Mouse (Mus musculus): ENCODE results near the gene Chat. TPM values are rescaled to one million over a fixed set of nuclear protein-coding genes. Genes with fewer than 3 reads are reported as not detected.
A peak's percentile ranks its signal among the peaks of the same experiment; 100 is the strongest.

Chat gene
- polyA plus RNA-seq, 1 experiment from 2014 or later, result not detected

DNA sequence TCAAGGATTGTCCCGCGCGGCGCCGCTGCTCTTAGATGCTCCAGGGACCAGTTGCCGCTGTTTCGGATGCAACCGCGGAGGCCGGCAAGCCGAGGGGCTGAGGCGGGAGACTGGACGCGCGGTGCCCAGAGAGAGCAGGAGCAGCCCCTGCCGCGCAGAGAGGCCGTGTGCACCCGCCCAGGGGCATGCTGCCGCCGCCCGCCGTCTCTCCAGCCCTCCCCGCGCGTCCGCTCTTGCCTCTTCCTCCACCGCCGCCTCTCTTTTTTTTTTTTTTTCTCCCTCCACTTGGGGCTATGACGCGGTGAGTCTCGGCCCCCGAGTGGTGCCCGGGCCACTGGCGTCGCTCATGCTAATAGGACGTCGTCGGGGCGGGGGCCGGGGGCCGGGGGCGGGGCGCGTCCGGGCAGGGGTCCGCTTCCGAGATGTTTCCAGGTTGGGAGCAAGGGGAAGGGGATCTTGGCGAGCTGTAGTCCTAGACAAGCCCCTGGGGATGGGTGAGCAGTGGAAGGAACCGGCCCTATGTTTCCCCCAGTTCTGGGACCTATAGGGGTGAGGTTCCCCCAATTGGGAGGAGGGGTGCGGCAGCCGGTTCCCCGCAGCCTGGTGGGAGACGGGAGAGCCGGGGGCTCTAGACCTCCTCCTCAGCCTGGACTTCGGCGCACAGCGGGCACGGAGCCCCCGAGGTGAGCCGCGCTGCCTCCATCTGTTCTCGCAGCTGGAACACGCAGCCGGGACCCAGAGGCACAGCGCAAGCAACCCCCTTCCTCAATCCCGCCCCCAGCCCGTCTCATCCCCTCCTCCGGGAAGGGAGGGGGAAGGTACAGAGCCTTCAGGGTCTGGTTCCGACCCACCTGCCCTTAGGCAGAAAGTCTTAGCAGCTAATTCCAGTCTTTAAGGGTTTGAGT, 936 bp downstream of the Chat start, which contains the start of gene Slc18a3:
Gene Slc18a3, minus strand, starts transcription at position 250 of the 905 bp plus-strand sequence.
- H3K4me2 ChIP-seq (ENCODE audit: low read length), result peak within 1 kb of the TSS; percentile 44
- under 1% methylated on average over 57 of the region's 70 CpGs for WGBS
- no peak for TF ChIP-seq CTCF (IDR thresholded peaks at IDR 0.05; ENCODE audit: low read depth)
- no peaks in the 10 kb centered on the region for H3K36me3 ChIP-seq (ENCODE audit: insufficient read depth, low read length)
- H3K27ac ChIP-seq, result no peak within 1 kb of the TSS
- no peak within 1 kb of the TSS for H3K9ac ChIP-seq (ENCODE audit: low read depth, low read length)
- no peak for DNase-seq (ENCODE audit: low spot score)
- ATAC-seq (replicated peaks; ENCODE audit: low FRiP score, low read depth), result no peak
- no peaks in the 10 kb centered on the region for H3K9me3 ChIP-seq (replicated peaks; ENCODE audit: low read length)
- H3K27me3 ChIP-seq (ENCODE audit: insufficient read depth, low read length), result peaks cover 80% of the 10 kb centered on the region
- H3K4me3 ChIP-seq (replicated peaks; ENCODE audit: low read depth, low read length), result peak within 1 kb of the TSS; percentile 16
- no peaks in the 10 kb centered on the region for H3K4me1 ChIP-seq (replicated peaks; ENCODE audit: insufficient read depth, low read length)

DNA sequence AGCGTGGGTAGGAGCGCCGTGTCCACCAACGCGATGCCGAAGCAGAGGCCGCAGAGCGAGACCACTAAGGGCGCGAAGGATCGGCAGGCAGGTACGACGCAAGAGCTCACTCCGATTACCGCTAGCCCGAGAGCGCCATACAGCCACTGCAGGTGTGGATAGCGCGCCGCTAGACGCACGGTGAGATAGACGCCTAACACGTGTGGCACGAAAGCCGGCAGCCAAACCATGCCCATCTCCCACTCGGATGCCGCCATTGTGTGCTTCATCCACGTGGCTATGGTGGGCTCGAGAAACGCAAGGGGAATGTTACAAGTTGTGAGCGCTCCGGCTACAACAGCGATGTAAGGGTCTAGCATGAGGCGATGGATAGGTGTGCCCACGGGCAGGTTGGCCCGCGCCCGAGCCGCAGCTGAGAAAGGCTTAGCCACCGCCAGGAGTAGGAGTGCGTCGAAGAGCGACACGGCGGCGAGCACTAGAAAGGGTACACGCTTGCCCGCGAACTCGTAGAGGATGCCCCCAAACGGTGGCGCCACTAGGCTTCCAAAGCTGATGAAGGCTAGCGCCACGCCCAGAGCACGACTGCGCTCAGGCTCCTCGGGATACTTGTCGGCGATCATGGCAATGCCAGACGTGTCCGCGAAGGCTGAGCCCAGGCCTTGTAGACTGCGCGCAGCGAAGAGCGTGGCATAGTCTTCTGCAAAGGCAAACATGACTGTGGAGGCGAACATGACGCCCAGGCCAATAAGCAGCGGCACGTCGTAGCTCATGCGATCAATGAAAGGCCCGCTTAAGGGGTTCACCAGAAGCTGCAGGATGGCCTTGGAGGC, 2.4 kb downstream of the Chat start:
- no peak overlapping the region for H3K4me2 ChIP-seq (ENCODE audit: low read length)
- peaks cover 89% of the 10 kb centered on the region for H3K27me3 ChIP-seq (ENCODE audit: insufficient read depth, low read length)
- DNase-seq (ENCODE audit: low spot score) (no peak), ATAC-seq (replicated peaks; ENCODE audit: low FRiP score, low read depth) (no peak)
- H3K9ac ChIP-seq (ENCODE audit: low read depth, low read length), result no peak overlapping the region
- H3K4me3 ChIP-seq (replicated peaks; ENCODE audit: low read depth, low read length), result no peak overlapping the region
- no peaks in the 10 kb centered on the region for H3K9me3 ChIP-seq (replicated peaks; ENCODE audit: low read length)
- WGBS, result 4% methylated on average over 74 of the region's 74 CpGs
- H3K36me3 ChIP-seq (ENCODE audit: insufficient read depth, low read length), result no peaks in the 10 kb centered on the region
- no peak for TF ChIP-seq CTCF (IDR thresholded peaks at IDR 0.05; ENCODE audit: low read depth)
- H3K4me1 ChIP-seq (replicated peaks; ENCODE audit: insufficient read depth, low read length), result no peaks in the 10 kb centered on the region
- no peak overlapping the region for H3K27ac ChIP-seq

DNA sequence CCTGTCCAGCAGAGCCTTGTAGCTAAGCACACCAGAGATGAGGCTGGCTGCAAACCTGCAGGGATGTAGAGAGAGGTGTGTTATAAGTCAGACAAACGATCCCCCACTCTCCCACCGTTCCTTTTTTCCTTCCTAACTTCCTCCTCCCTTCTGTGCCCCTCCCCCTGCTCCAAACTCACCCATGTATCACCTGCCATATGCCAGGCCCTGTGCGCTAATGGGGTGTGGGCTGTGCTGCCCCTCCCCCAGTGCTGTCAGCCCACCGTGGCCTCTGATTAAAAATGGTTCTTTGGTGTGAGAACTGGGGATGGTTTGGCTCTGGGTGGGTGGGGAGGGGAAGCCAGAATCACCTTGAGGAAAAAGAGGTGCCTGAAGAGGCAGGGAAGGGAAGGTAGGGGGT, 13.2 kb downstream of the Chat start:
- H3K36me3 ChIP-seq (ENCODE audit: insufficient read depth, low read length), result no peaks in the 10 kb centered on the region
- H3K4me3 ChIP-seq (replicated peaks; ENCODE audit: low read depth, low read length), result no peak overlapping the region
- no peak overlapping the region for H3K9ac ChIP-seq (ENCODE audit: low read depth, low read length)
- no peak for ATAC-seq (replicated peaks; ENCODE audit: low FRiP score, low read depth)
- no peak for TF ChIP-seq CTCF (IDR thresholded peaks at IDR 0.05; ENCODE audit: low read depth)
- no peak overlapping the region for H3K27ac ChIP-seq
- no peak for DNase-seq (ENCODE audit: low spot score)
- H3K4me2 ChIP-seq (ENCODE audit: low read length), result no peak overlapping the region
- no peaks in the 10 kb centered on the region for H3K27me3 ChIP-seq (ENCODE audit: insufficient read depth, low read length)
- 10% methylated on average over 4 of the region's 4 CpGs for WGBS
- H3K9me3 ChIP-seq (replicated peaks; ENCODE audit: low read length), result no peaks in the 10 kb centered on the region
- H3K4me1 ChIP-seq (replicated peaks; ENCODE audit: insufficient read depth, low read length), result no peaks in the 10 kb centered on the region

DNA sequence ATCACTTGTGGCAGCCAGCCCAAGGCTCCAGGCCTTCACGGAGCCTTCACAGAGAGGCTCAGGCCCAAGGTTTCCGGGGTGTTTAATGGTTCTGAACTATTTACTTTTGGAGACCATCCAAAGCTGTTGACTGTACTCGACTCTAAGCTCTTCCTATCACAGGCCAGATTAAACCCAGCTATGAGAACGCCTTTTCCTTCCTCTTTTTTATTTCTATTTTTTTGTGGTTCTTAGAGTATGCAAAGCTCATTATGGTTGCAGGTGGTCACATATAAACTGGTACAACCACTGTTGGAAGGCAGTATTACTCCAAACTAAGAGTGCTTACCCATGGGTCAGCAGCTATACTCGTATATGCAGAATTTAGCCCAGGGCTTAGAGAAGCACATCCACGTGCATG, 18.8 kb downstream of the Chat start:
- H3K9me3 ChIP-seq (replicated peaks; ENCODE audit: low read length), result no peaks in the 10 kb centered on the region
- no peak overlapping the region for H3K27ac ChIP-seq
- H3K36me3 ChIP-seq (ENCODE audit: insufficient read depth, low read length), result no peaks in the 10 kb centered on the region
- no peaks in the 10 kb centered on the region for H3K27me3 ChIP-seq (ENCODE audit: insufficient read depth, low read length)
- no peaks in the 10 kb centered on the region for H3K4me1 ChIP-seq (replicated peaks; ENCODE audit: insufficient read depth, low read length)
- DNase-seq (ENCODE audit: low spot score) (no peak), ATAC-seq (replicated peaks; ENCODE audit: low FRiP score, low read depth) (no peak)
- H3K4me2 ChIP-seq (ENCODE audit: low read length), result no peak overlapping the region
- H3K4me3 ChIP-seq (replicated peaks; ENCODE audit: low read depth, low read length), result no peak overlapping the region
- WGBS, result 78% methylated on average over 6 of the region's 6 CpGs
- no peak for TF ChIP-seq CTCF (IDR thresholded peaks at IDR 0.05; ENCODE audit: low read depth)
- no peak overlapping the region for H3K9ac ChIP-seq (ENCODE audit: low read depth, low read length)

- TF ChIP-seq CTCF (IDR thresholded peaks at IDR 0.05; ENCODE audit: low read depth), result no peak
- Histone ChIP-seq H3K4me1 (replicated peaks; ENCODE audit: insufficient read depth, low read length) (no peaks in the 10 kb centered on the region), H3K4me2 (ENCODE audit: low read length) (no peak overlapping the region), H3K4me3 (replicated peaks; ENCODE audit: low read depth, low read length) (no peak overlapping the region), H3K27me3 (ENCODE audit: insufficient read depth, low read length) (no peaks in the 10 kb centered on the region), H3K36me3 (ENCODE audit: insufficient read depth, low read length) (no peaks in the 10 kb centered on the region), H3K27ac (no peak overlapping the region), H3K9ac (ENCODE audit: low read depth, low read length) (no peak overlapping the region), H3K9me3 (replicated peaks; ENCODE audit: low read length) (no peaks in the 10 kb centered on the region)
- WGBS, result 47% methylated on average over 8 of the region's 8 CpGs
- ATAC-seq (replicated peaks; ENCODE audit: low FRiP score, low read depth) (no peak), DNase-seq (ENCODE audit: low spot score) (no peak)
These were observed 22.3 kb downstream of the Chat start for GRCm38 (mm10) chr14:32443446-32443845.

DNA sequence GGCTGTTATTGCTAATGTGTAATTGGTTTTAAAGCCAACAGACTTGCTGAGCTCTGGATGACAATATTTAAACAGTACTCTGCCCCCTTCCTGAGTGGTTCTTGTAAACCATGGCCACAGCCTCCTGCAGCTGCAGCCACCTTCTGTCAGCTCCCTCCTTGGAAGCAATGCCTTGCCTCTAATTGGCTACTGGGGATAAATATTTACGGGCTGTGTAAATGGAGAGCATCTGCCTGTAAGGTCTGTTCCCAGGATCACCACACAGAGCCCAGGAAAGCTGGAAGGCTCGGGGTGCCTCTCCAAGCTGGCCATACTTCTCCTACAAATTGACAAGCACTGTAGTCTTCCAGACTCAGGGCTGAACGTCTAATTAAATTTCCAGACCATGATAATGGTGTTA, 26.0 kb downstream of the Chat start:
- no peaks in the 10 kb centered on the region for H3K4me1 ChIP-seq (replicated peaks; ENCODE audit: insufficient read depth, low read length)
- H3K36me3 ChIP-seq (ENCODE audit: insufficient read depth, low read length), result no peaks in the 10 kb centered on the region
- H3K9ac ChIP-seq (ENCODE audit: low read depth, low read length), result no peak overlapping the region
- TF ChIP-seq CTCF (IDR thresholded peaks at IDR 0.05; ENCODE audit: low read depth), result no peak
- no peak overlapping the region for H3K4me3 ChIP-seq (replicated peaks; ENCODE audit: low read depth, low read length)
- DNase-seq (ENCODE audit: low spot score) (no peak), ATAC-seq (replicated peaks; ENCODE audit: low FRiP score, low read depth) (no peak)
- no peak overlapping the region for H3K27ac ChIP-seq
- H3K4me2 ChIP-seq (ENCODE audit: low read length), result no peak overlapping the region
- 21% methylated on average over 3 of the region's 3 CpGs for WGBS
- no peaks in the 10 kb centered on the region for H3K27me3 ChIP-seq (ENCODE audit: insufficient read depth, low read length)
- no peaks in the 10 kb centered on the region for H3K9me3 ChIP-seq (replicated peaks; ENCODE audit: low read length)
